10 mouse cellular contexts compared by ENCODE assay signal in the genomic region with DNA sequence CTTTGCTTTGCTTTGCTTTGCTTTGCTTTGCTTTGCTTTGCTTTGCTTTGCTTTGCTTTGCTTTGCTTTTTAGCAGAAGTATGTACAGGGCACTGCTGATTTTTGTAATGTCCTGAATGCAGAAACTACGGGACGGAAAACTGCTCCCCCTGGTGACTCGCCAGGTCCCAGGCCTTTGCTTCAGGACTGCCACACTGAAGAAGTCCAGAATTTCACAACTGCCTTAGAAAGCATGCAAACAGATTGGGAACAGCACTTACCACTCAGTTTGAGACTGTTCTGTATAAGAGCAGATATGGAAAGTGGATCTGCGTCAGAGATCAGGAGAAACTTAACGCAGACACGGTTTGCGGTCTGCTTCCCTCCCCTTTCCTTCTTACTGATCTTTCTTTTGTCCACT.
DNase-seq lines count a peak whose midpoint lies in the region; ATAC-seq and TF ChIP-seq lines count a peak whose summit lies in the region.
"Had no signal": no experiment of that assay in that cellular context is flagged by ENCODE, and none has a peak within 500 bp of the region (broad histone marks: within the 10 kb centered on the region; RNA-seq: fewer than 3 reads in every experiment).

No protein-coding gene starts in this region.

- H3K4me1 ChIP-seq in hindbrain, embryonic 15.5 days (replicated peaks): peaks cover 47% of the 10 kb centered on the region
- H3K4me1 ChIP-seq in stomach, postnatal 0 days (replicated peaks; ENCODE audit: control insufficient read depth, insufficient read depth): peaks cover 3% of the 10 kb centered on the region; the same call in 1 of the 2 replicates

- no peak overlapping the region for H3K4me3 ChIP-seq in hindbrain, embryonic 15.5 days
- no peak overlapping the region for H3K4me3 ChIP-seq in left cerebral cortex, adult 2 months
- H3K4me3 ChIP-seq in stomach, postnatal 0 days (ENCODE audit: low read depth, low read length): no peak overlapping the region

- no peak for TF ChIP-seq EP300 in stomach, postnatal 0 days (optimal IDR thresholded peaks at IDR 0.05)

- H3K9me3 ChIP-seq in hindbrain, embryonic 15.5 days: no peaks in the 10 kb centered on the region
- no peaks in the 10 kb centered on the region for H3K9me3 ChIP-seq in stomach, postnatal 0 days (ENCODE audit: control insufficient read depth, low read length)

- ATAC-seq in hindbrain, embryonic 15.5 days (ENCODE audit: low FRiP score, low read depth): peak; percentile 63; the same call in 1 of the 2 replicates
- peak; percentile 67 for ATAC-seq in stomach, postnatal 0 days (ENCODE audit: low FRiP score, low TSS enrichment)

- H3K4me2 ChIP-seq in hindbrain, embryonic 15.5 days: no peak overlapping the region; the same call in 1 of the 2 replicates
- no peak overlapping the region for H3K4me2 ChIP-seq in stomach, postnatal 0 days (replicated peaks; ENCODE audit: low read depth)

- 10% methylated on average over 7 of the region's 7 CpGs for WGBS in hindbrain, embryonic 15.5 days
- WGBS in stomach, postnatal 0 days: 14% methylated on average over 7 of the region's 7 CpGs

- TF ChIP-seq CTCF in left cerebral cortex, adult 2 months (IDR thresholded peaks at IDR 0.05): peak; percentile 50
- peak; percentile 82 for TF ChIP-seq CTCF in stomach, postnatal 0 days (IDR thresholded peaks at IDR 0.05; ENCODE audit: low read depth)

- no peaks in the 10 kb centered on the region for H3K27me3 ChIP-seq in hindbrain, embryonic 15.5 days
- H3K27me3 ChIP-seq in stomach, postnatal 0 days (ENCODE audit: control insufficient read depth, insufficient read depth, low read length): no peaks in the 10 kb centered on the region
- H3K27me3 ChIP-seq: CH12.LX had no signal

- intact Hi-C loops in left cerebral cortex, adult 2 months (cut with DNase I): loop anchor here (5.0 kb wide), 2 partner anchors 213 to 357 kb away; no protein-coding TSS in a partner anchor

- no peak overlapping the region for H3K9ac ChIP-seq in hindbrain, embryonic 15.5 days
- no peak overlapping the region for H3K9ac ChIP-seq in stomach, postnatal 0 days (ENCODE audit: low read length)

- peak overlapping the region; percentile 79 for H3K27ac ChIP-seq in hindbrain, embryonic 15.5 days (replicated peaks)
- peak overlapping the region; percentile 48; the same call in 1 of the 2 replicates for H3K27ac ChIP-seq in left cerebral cortex, adult 2 months
- peak overlapping the region; percentile 59 for H3K27ac ChIP-seq in stomach, postnatal 0 days (replicated peaks)
- H3K27ac ChIP-seq: macrophage had no signal

- DNase-seq in ovary, adult 18-20 months (ENCODE audit: low spot score): peak; percentile 49
- DNase-seq in ovary, postnatal 10 days (ENCODE audit: low spot score): no peak
- peak; percentile 78 to 86 for DNase-seq in cerebellum, postnatal 25 days
- peak; percentile 77 for DNase-seq in gastrocnemius, postnatal 10 days
- DNase-seq in left cerebral cortex, adult 2 months (ENCODE audit: extremely low spot score in 1 of 2, low spot score in 2 of 2): no peak
- DNase-seq in mesoderm, embryonic 11.5 days (ENCODE audit: low read depth, low spot score): peak; percentile 72
- DNase-seq in stomach, postnatal 0 days (ENCODE audit: low spot score): peak; percentile 70

- no peaks in the 10 kb centered on the region for H3K36me3 ChIP-seq in hindbrain, embryonic 15.5 days
- H3K36me3 ChIP-seq in stomach, postnatal 0 days (ENCODE audit: control insufficient read depth, insufficient read depth, low read length): no peaks in the 10 kb centered on the region

Comparison
In these comparisons a context has a peak if more than half of its experiments do, and no peak if none do; other contexts are left out.
1. DNase-seq: peak in ovary, adult 18-20 months (single experiment), cerebellum, postnatal 25 days (2 of 2), gastrocnemius, postnatal 10 days (single experiment), mesoderm, embryonic 11.5 days (single experiment) and stomach, postnatal 0 days (single experiment); none in ovary, postnatal 10 days (single experiment) and left cerebral cortex, adult 2 months (0 of 2).
2. Peak in every context shown above with its lines, with median percentiles within 50 percentile points of each other: H3K27ac ChIP-seq.